Mouse (Mus musculus) midbrain, embryonic 11.5 days (tissue): ENCODE results near the gene Setd4. TPM values are rescaled to one million over a fixed set of nuclear protein-coding genes. Genes with fewer than 3 reads are reported as not detected.
A peak's percentile ranks its signal among the peaks of the same experiment; 100 is the strongest.

Experiments used
- ATAC-seq: fragments of 200-750 bp; cut with Nextera tagmentation; 2 replicates; pipeline ENCODE4 v1.8.0; 2017; ENCODE audit warnings: moderate TSS enrichment, moderate library complexity; ENCODE audit not compliant: low FRiP score
- DNase-seq: peaks from one replicate; pipeline ENCODE4 v3.0.0; 2015; ENCODE audit warnings: low spot score; ENCODE audit errors: missing footprints
- H3K27ac ChIP-seq: fragments of 300-500 bp; sonication (generic); 2 replicates; pipeline ENCODE4 v1.5.1; 2014; ENCODE audit warnings: low read depth, low read length
- H3K27me3 ChIP-seq: fragments of 300-500 bp; sonication (generic); 2 replicates; pipeline ENCODE4 v1.6.1; 2014; ENCODE audit warnings: mild to moderate bottlenecking, low read length, moderate library complexity, mixed read lengths; ENCODE audit not compliant: control insufficient read depth, insufficient read depth
- H3K36me3 ChIP-seq: fragments of 300-500 bp; sonication (generic); 2 replicates; pipeline ENCODE4 v1.6.1; 2014; ENCODE audit warnings: mild to moderate bottlenecking, low read length, moderate library complexity, mixed read lengths; ENCODE audit not compliant: control insufficient read depth, insufficient read depth
- H3K4me1 ChIP-seq: fragments of 300-500 bp; sonication (generic); 2 replicates; pipeline ENCODE4 v1.6.1; 2014; ENCODE audit warnings: low read length; ENCODE audit not compliant: control insufficient read depth, insufficient read depth
- H3K4me2 ChIP-seq: fragments of 300-500 bp; sonication (generic); 2 replicates; pipeline ENCODE4 v1.6.1; 2014; ENCODE audit warnings: mild to moderate bottlenecking, moderate library complexity
- H3K4me3 ChIP-seq: fragments of 300-500 bp; sonication (generic); 2 replicates; pipeline ENCODE4 v1.5.1; 2014; ENCODE audit warnings: low read depth, low read length
- H3K9ac ChIP-seq: fragments of 300-500 bp; sonication (generic); 2 replicates; pipeline ENCODE4 v1.6.1; 2014; ENCODE audit warnings: low read length
- H3K9me3 ChIP-seq: fragments of 300-500 bp; sonication (generic); 2 replicates; pipeline ENCODE4 v1.6.1; 2016; ENCODE audit warnings: low read length; ENCODE audit not compliant: control insufficient read depth
- WGBS: fragments of 180-500 bp; shearing (Covaris S2); extraction: QIAGEN DNeasy Blood & Tissue Kit; methylation state at CpG from one replicate; pipeline ENCODE4 v1.1.7; 2014; 5-methylcytosine and 5-hydroxymethylcytosine counted together
- polyA plus RNA-seq: library from polyadenylated mRNA; unstranded; fragments of >200 nt; fragmentation: Nextera tagmentation; extraction: Ambion mirVana; gene quantifications from 2 replicates; pipeline ENCODE4 v1.2.1, GENCODE M21; 2014

Setd4 gene
- polyA plus RNA-seq, 1 experiment from 2014 or later = 11.6 TPM

GRCm38 (mm10) chr16:93610961-93611360 is 7.1 kb upstream of the Setd4 start:
- Histone ChIP-seq H3K27ac (no peak overlapping the region), H3K4me3 (no peak overlapping the region), H3K36me3 (no peaks in the 10 kb centered on the region), H3K9ac (no peak overlapping the region), H3K27me3 (no peaks in the 10 kb centered on the region; the same call in 1 of the 2 replicates), H3K4me2 (no peak overlapping the region), H3K4me1 (peaks cover 8% of the 10 kb centered on the region; the same call in 1 of the 2 replicates), H3K9me3 (no peaks in the 10 kb centered on the region)
- WGBS = 92% methylated on average over 4 of the region's 4 CpGs
- ATAC-seq (no peak), DNase-seq (no peak)

GRCm38 (mm10) chr16:93609796-93610195 is 5.9 kb upstream of the Setd4 start:
- H3K36me3 ChIP-seq = no peaks in the 10 kb centered on the region
- H3K27me3 ChIP-seq = no peaks in the 10 kb centered on the region; the same call in 1 of the 2 replicates
- no peak overlapping the region for H3K4me2 ChIP-seq
- WGBS = 96% methylated on average over 4 of the region's 4 CpGs
- H3K27ac ChIP-seq = no peak overlapping the region
- DNase-seq = no peak
- H3K4me1 ChIP-seq = peaks cover 8% of the 10 kb centered on the region; the same call in 1 of the 2 replicates
- H3K4me3 ChIP-seq = no peak overlapping the region
- no peak for ATAC-seq
- no peak overlapping the region for H3K9ac ChIP-seq
- no peaks in the 10 kb centered on the region for H3K9me3 ChIP-seq

GRCm38 (mm10) chr16:93608731-93609130 is 4.9 kb upstream of the Setd4 start:
- Histone ChIP-seq H3K4me2 (peak overlapping the region; percentile 78), H3K36me3 (no peaks in the 10 kb centered on the region), H3K9me3 (no peaks in the 10 kb centered on the region), H3K9ac (no peak overlapping the region), H3K27ac (no peak overlapping the region), H3K4me3 (peak overlapping the region; percentile 57), H3K4me1 (peaks cover 14% of the 10 kb centered on the region), H3K27me3 (no peaks in the 10 kb centered on the region; the same call in 1 of the 2 replicates)
- no peak for DNase-seq
- ATAC-seq = no peak
- 72% methylated on average over 7 of the region's 8 CpGs for WGBS

GRCm38 (mm10) chr16:93607669-93608101 is 3.8 kb upstream of the Setd4 start:
- under 1% methylated on average over 32 of the region's 32 CpGs for WGBS
- peak; percentile 99 for DNase-seq
- H3K4me1 ChIP-seq = peaks cover 14% of the 10 kb centered on the region

GRCm38 (mm10) chr16:93606146-93606545 is 2.3 kb upstream of the Setd4 start:
- H3K9me3 ChIP-seq = no peaks in the 10 kb centered on the region
- 87% methylated on average over 7 of the region's 7 CpGs for WGBS
- no peak overlapping the region for H3K9ac ChIP-seq
- no peak overlapping the region for H3K4me2 ChIP-seq
- no peaks in the 10 kb centered on the region; the same call in 1 of the 2 replicates for H3K27me3 ChIP-seq
- DNase-seq (no peak), ATAC-seq (no peak)
- H3K4me3 ChIP-seq = no peak overlapping the region
- H3K27ac ChIP-seq = no peak overlapping the region
- peaks cover 14% of the 10 kb centered on the region for H3K4me1 ChIP-seq
- H3K36me3 ChIP-seq = no peaks in the 10 kb centered on the region

More at GRCm38 (mm10) chr16:93607669-93608101, 3.8 kb upstream of the Setd4 start:
- Histone ChIP-seq H3K9ac (peak overlapping the region; percentile 79), H3K36me3 (no peaks in the 10 kb centered on the region), H3K27me3 (no peaks in the 10 kb centered on the region; the same call in 1 of the 2 replicates), H3K4me3 (peak overlapping the region; percentile 57), H3K4me2 (peak overlapping the region; percentile 78), H3K9me3 (no peaks in the 10 kb centered on the region), H3K27ac (no peak overlapping the region)
- peak; percentile 41 for ATAC-seq

GRCm38 (mm10) chr16:93605553-93605952 is 1.7 kb upstream of the Setd4 start, which contains the start of gene Cbr1:
Cbr1 (plus strand) TSS chr16:93605853.
- Histone ChIP-seq H3K9me3 (no peaks in the 10 kb centered on the region), H3K27me3 (no peaks in the 10 kb centered on the region; the same call in 1 of the 2 replicates), H3K9ac (peak within 1 kb of the TSS; percentile 78; the same call in 1 of the 2 replicates), H3K4me1 (peaks cover 14% of the 10 kb centered on the region), H3K4me2 (peak within 1 kb of the TSS; percentile 84), H3K27ac (no peak within 1 kb of the TSS), H3K4me3 (peak within 1 kb of the TSS; percentile 59), H3K36me3 (no peaks in the 10 kb centered on the region)
- DNase-seq (no peak), ATAC-seq (no peak)
- WGBS = 75% methylated on average over 4 of the region's 4 CpGs

- 3% methylated on average over 16 of the region's 16 CpGs for WGBS
- peak overlapping the region; percentile 59 for H3K4me3 ChIP-seq
- H3K9ac ChIP-seq = peak overlapping the region; percentile 78
- peak overlapping the region; percentile 84 for H3K4me2 ChIP-seq
- no peaks in the 10 kb centered on the region; the same call in 1 of the 2 replicates for H3K27me3 ChIP-seq
- peaks cover 14% of the 10 kb centered on the region for H3K4me1 ChIP-seq
- H3K36me3 ChIP-seq = no peaks in the 10 kb centered on the region
- no peaks in the 10 kb centered on the region for H3K9me3 ChIP-seq
- H3K27ac ChIP-seq = peak overlapping the region; percentile 87; the same call in 1 of the 2 replicates
- no peak for ATAC-seq
- peak; percentile 93 for DNase-seq
These were observed 662 bp upstream of the Setd4 start for GRCm38 (mm10) chr16:93604481-93604969.

GRCm38 (mm10) chr16:93599461-93599860 is 4.4 kb downstream of the Setd4 start:
- ATAC-seq = no peak
- Histone ChIP-seq H3K27ac (no peak overlapping the region), H3K4me2 (no peak overlapping the region), H3K27me3 (no peaks in the 10 kb centered on the region), H3K36me3 (no peaks in the 10 kb centered on the region), H3K9me3 (no peaks in the 10 kb centered on the region), H3K4me3 (no peak overlapping the region), H3K4me1 (peaks cover 4% of the 10 kb centered on the region; the same call in 1 of the 2 replicates), H3K9ac (no peak overlapping the region)
- WGBS = 89% methylated on average over 6 of the region's 6 CpGs
- DNase-seq = peak; percentile 59

GRCm38 (mm10) chr16:93597551-93597950 is 6.3 kb downstream of the Setd4 start:
- DNase-seq (no peak), ATAC-seq (no peak)
- H3K4me2 ChIP-seq = no peak overlapping the region
- H3K9ac ChIP-seq = no peak overlapping the region
- no peaks in the 10 kb centered on the region for H3K4me1 ChIP-seq
- H3K27ac ChIP-seq = no peak overlapping the region
- H3K36me3 ChIP-seq = no peaks in the 10 kb centered on the region; the same call in 1 of the 2 replicates
- H3K9me3 ChIP-seq = no peaks in the 10 kb centered on the region
- H3K27me3 ChIP-seq = no peaks in the 10 kb centered on the region
- H3K4me3 ChIP-seq = no peak overlapping the region
- WGBS = 91% methylated on average over 9 of the region's 9 CpGs
